In genomic region chr11:101883911-101884310, GRCm38 (mm10) we compare ENCODE assay signal across 18 mouse cellular contexts. TPM values are rescaled to one million over a fixed set of nuclear protein-coding genes. Genes with fewer than 3 reads are reported as not detected.
A peak's percentile ranks its signal among the peaks of the same experiment; 100 is the strongest.
DNase-seq lines count a peak whose midpoint lies in the region; ATAC-seq and TF ChIP-seq lines count a peak whose summit lies in the region.
"Had no signal": no experiment of that assay in that cellular context is flagged by ENCODE, and none has a peak within 500 bp of the region (broad histone marks: within the 10 kb centered on the region; RNA-seq: fewer than 3 reads in every experiment).

No protein-coding gene starts in this region.

- WGBS in intestine, embryonic 14.5 days, result 72% methylated on average over 2 of the region's 2 CpGs
- WGBS in intestine, postnatal 0 days, result 77% methylated on average over 2 of the region's 2 CpGs
- 65% methylated on average over 2 of the region's 2 CpGs for WGBS in limb, embryonic 10.5 days

- H3K36me3 ChIP-seq in intestine, embryonic 14.5 days (ENCODE audit: control insufficient read depth, insufficient read depth, low read length), result no peaks in the 10 kb centered on the region
- H3K36me3 ChIP-seq in intestine, postnatal 0 days (ENCODE audit: control insufficient read depth, insufficient read depth), result no peaks in the 10 kb centered on the region
- no peaks in the 10 kb centered on the region for H3K36me3 ChIP-seq in limb, embryonic 10.5 days
- H3K36me3 ChIP-seq: liver, embryonic 15.5 days had no signal

- 0 out of 2 replicates have a peak overlapping the region, but pooled peaks have one; percentile 1 for H3K27ac ChIP-seq in intestine, embryonic 14.5 days (ENCODE audit: low read depth)
- H3K27ac ChIP-seq in intestine, postnatal 0 days (ENCODE audit: low read depth, low read length), result no peak overlapping the region
- peak overlapping the region; percentile 38 for H3K27ac ChIP-seq in limb, embryonic 10.5 days
- H3K27ac ChIP-seq: liver, embryonic 15.5 days had no signal

- H3K4me1 ChIP-seq in intestine, embryonic 14.5 days (replicated peaks; ENCODE audit: control insufficient read depth, insufficient read depth, low read length), result peaks cover 39% of the 10 kb centered on the region
- H3K4me1 ChIP-seq in intestine, postnatal 0 days (replicated peaks; ENCODE audit: control insufficient read depth, insufficient read depth, low read length), result peaks cover 4% of the 10 kb centered on the region; the same call in 1 of the 2 replicates
- H3K4me1 ChIP-seq in limb, embryonic 10.5 days, result peaks cover 76% of the 10 kb centered on the region

- DNase-seq in heart, adult 11 months, result peak; percentile 91
- no peak for DNase-seq in heart, postnatal 36 days
- DNase-seq in intestine, embryonic 14.5 days (ENCODE audit: low spot score), result no peak
- peak; percentile 42 for DNase-seq in brain, adult 2 months (ENCODE audit: low read depth, low spot score)
- no peak for DNase-seq in limb, embryonic 10.5 days (ENCODE audit: low spot score)
- DNase-seq in frontal cortex, postnatal 25 days (ENCODE audit: low spot score in 2 of 2), result no peak
- DNase-seq: adrenal gland, postnatal 25 days; cerebellum, adult 9-11 months; gastrocnemius, postnatal 36 days; kidney, adult 9 months; layer of hippocampus, postnatal 36 days; left cerebral cortex, postnatal 4 days; thymus, postnatal 14 days had no signal

- no peaks in the 10 kb centered on the region for H3K9me3 ChIP-seq in intestine, embryonic 14.5 days (ENCODE audit: control insufficient read depth, low read length)
- no peaks in the 10 kb centered on the region for H3K9me3 ChIP-seq in intestine, postnatal 0 days (ENCODE audit: control insufficient read depth)
- H3K9me3 ChIP-seq in limb, embryonic 10.5 days (replicated peaks), result no peaks in the 10 kb centered on the region
- H3K9me3 ChIP-seq: liver, embryonic 15.5 days had no signal

- H3K4me2 ChIP-seq in intestine, embryonic 14.5 days (ENCODE audit: low read length), result no peak overlapping the region
- H3K4me2 ChIP-seq in intestine, postnatal 0 days (replicated peaks; ENCODE audit: low read depth), result no peak overlapping the region
- H3K4me2 ChIP-seq: liver, embryonic 15.5 days had no signal

- no peak for ATAC-seq in intestine, embryonic 14.5 days (replicated peaks; ENCODE audit: low FRiP score, low TSS enrichment, low read depth)
- no peak for ATAC-seq in intestine, postnatal 0 days
- ATAC-seq: activated CD4-positive, CD25-positive, alpha-beta regulatory T cell, adult 4 months; hindbrain, embryonic 16.5 days had no signal

- no peak overlapping the region for H3K9ac ChIP-seq in intestine, embryonic 14.5 days (ENCODE audit: low read length)
- no peak overlapping the region for H3K9ac ChIP-seq in intestine, postnatal 0 days (ENCODE audit: low read depth, low read length)
- H3K9ac ChIP-seq: liver, embryonic 15.5 days had no signal

- intact Hi-C loops in heart, postnatal 36 days (cut with DNase I), result loop anchor here (2.0 kb wide), 1 partner anchor 13 kb away; no protein-coding TSS in a partner anchor

- no peak for TF ChIP-seq CTCF in intestine, postnatal 0 days (IDR thresholded peaks at IDR 0.05; ENCODE audit: low read depth)

- no peak overlapping the region for H3K4me3 ChIP-seq in intestine, embryonic 14.5 days (ENCODE audit: low read depth, low read length)
- H3K4me3 ChIP-seq in intestine, postnatal 0 days (ENCODE audit: low read depth, low read length), result no peak overlapping the region
- H3K4me3 ChIP-seq in limb, embryonic 10.5 days, result no peak overlapping the region
- H3K4me3 ChIP-seq: liver, embryonic 15.5 days had no signal

- H3K27me3 ChIP-seq in intestine, embryonic 14.5 days (replicated peaks; ENCODE audit: control insufficient read depth, insufficient read depth, low read length), result no peaks in the 10 kb centered on the region
- peaks cover 17% of the 10 kb centered on the region for H3K27me3 ChIP-seq in intestine, postnatal 0 days (replicated peaks; ENCODE audit: control insufficient read depth, insufficient read depth, low read length)
- H3K27me3 ChIP-seq in limb, embryonic 10.5 days (ENCODE audit: low read depth, poor library complexity, severe bottlenecking), result peaks cover 35% of the 10 kb centered on the region

RNA-seq across cellular contexts. Expression of gene Meox1, which starts 10.3 kb away (rescaled TPM):
- total RNA-seq in heart, postnatal 36 days (2021), result 1 to 10 TPM; 6.9 to 8.0 TPM
- 3.3 and 4.0 TPM in 2 replicates for polyA plus RNA-seq in intestine, embryonic 14.5 days (2014; fragmentation: Nextera tagmentation; extraction: Ambion mirVana)
- polyA plus RNA-seq in intestine, postnatal 0 days (2015; fragmentation: Nextera tagmentation; extraction: Ambion mirVana), result 3.8 and 4.1 TPM in 2 replicates
- polyA plus RNA-seq in limb, embryonic 10.5 days (2016; fragmentation: Nextera tagmentation; extraction: Ambion mirVana), result 11.2 and 12.1 TPM in 2 replicates
- total RNA-seq: megakaryocyte progenitor cell, adult 5-6 weeks had no signal
- polyA plus RNA-seq: activated CD4-positive, CD25-positive, alpha-beta regulatory T cell, adult 4 months had no signal

Comparison
In these comparisons a context has a peak if more than half of its experiments do, and no peak if none do; other contexts are left out.
1. DNase-seq: peak in heart, adult 11 months (single experiment) and brain, adult 2 months (single experiment); none in heart, postnatal 36 days (0 of 2), intestine, embryonic 14.5 days (single experiment), limb, embryonic 10.5 days (single experiment) and frontal cortex, postnatal 25 days (0 of 2).